Mouse (Mus musculus): Measurements from ENCODE around the gene Sarnp.
"Not testable (repeated sequence)": the region's sequence is repeated elsewhere in the genome, so short reads cannot be mapped to it uniquely, and the experiment has no call there.

Sarnp gene

DNA sequence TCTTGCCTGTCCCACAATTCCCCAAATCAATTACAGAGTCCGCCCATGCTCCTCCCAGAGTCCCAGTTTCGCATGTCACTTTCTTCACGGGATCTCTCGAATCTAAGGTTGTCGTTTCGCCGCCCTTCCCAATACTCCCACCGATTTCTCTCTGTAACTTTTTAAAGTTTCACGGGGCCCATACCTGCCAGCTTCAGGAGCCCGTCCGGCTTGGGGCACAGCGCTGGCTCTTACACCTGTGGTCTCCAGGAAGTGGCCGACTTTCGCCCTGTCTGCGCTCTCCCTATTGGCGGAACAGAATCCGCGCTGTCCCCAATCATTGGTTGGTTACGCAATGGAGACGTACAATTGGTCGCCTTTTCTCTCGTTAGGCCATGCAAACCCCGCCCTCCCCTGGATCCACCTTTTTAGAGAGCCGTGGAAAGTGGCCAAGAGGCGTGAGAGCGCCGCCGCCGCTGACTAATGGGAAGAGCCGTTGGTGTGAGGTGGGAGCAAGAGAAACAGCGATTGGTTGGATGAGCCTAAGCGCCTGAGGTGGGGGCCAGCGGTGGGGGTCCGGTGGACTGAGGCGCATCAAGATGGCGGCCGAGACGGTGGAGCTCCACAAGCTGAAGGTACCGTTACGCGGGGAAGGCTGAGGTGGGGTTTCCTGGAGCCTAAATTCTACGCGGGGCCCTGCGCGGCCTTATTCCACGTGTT, 4.4 kb downstream of the Sarnp start, which contains the start of gene Ormdl2:
TSS of gene Ormdl2 (minus strand) at position 288 of the 699 bp plus-strand sequence.
- DNase-seq (ENCODE audit: low spot score) = peak; percentile 99

DNA sequence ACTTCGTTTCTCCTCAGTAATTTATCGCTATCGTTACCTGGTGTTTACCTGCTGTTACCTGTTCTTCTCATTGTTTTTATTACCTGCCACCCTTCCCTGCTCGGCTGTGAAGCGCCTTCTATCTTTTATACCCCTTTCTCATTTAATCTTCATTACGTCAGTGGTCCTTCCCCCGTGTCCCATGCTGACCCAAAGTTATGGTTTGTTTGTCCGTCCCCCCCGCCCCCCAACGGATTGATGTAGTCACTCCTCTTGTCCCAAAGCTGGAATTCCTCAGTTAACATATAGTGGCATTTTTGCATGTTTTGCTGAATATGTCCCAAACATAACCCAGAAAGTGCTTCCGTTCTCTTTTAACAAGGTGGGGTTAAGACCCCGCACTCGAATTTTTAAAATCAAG, 5.0 kb downstream of the Sarnp start:
- no peak for DNase-seq (ENCODE audit: low spot score)

DNA sequence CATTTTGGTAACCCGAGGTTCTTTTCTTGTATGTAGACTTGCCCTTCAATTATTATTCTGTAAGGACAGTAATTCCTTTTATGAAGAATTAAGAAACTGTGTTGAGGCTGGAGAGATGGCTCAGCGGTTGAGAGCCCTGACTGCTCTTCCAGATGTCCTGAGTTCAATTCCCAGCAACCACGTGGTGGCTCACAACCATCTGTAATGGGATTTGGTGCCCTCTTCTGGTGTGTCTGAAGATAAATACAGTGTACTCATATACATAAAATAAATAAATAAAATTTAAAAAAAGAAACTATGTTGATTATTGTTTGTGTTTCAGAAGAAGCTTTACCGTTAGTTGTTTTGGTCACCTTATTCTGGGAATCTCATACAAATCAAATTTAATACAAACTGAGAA, 6.0 kb downstream of the Sarnp start:
- DNase-seq (ENCODE audit: low spot score) = not testable (repeated sequence)

- no peak for DNase-seq (ENCODE audit: low spot score)
Measured at GRCm38 (mm10) chr10:128823821-128824220, 6.7 kb downstream of the Sarnp start.

DNA sequence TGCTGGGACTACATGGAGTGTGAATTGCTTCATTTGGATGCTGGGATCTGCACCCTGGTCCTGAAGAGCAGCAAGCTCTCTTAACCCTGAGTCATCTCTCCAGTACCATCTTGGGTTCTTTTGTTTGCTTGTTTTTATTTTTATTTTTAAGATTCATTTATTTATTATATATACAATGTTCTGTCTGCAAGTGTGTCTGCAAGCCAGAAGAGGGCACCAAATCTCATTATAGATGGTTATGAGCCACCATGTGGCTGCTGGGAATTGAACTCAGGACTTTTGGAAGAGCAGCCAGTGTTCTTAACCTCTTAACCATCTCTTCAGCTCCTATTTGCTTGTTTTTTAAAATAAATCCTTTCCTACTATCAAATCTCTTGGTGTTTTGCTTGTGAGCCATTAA, 20.3 kb downstream of the Sarnp start:
- no peak for DNase-seq (ENCODE audit: low spot score)

- DNase-seq (ENCODE audit: low spot score) = no peak
Measured at GRCm38 (mm10) chr10:128839434-128839833, 22.3 kb downstream of the Sarnp start.

DNA sequence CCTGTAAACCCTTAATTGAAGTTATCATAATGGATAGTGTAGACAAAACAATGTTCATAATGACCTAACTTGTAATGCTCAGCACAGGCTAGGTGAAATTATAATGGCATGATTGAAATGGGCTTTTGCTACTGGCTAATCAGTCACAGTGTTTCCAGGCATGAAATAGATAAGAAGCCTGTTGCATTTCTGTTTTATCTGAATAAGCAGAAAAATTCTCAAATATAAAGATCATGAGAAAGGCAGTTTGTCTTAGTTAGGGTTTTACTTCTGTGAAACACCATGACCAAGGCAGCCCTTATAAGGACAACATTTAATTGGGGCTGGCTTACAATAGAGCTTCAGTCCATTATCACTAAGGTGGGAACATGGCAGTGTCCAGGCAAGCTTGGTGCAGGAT, 23.5 kb downstream of the Sarnp start:
- DNase-seq (ENCODE audit: low spot score) = no peak

- no peak for DNase-seq (ENCODE audit: low spot score)
Measured at GRCm38 (mm10) chr10:128843260-128843659, 26.1 kb downstream of the Sarnp start.

- DNase-seq (ENCODE audit: low spot score) = no peak
Measured at GRCm38 (mm10) chr10:128845516-128845915, 28.4 kb downstream of the Sarnp start.

GRCm38 (mm10) chr10:128846664-128847063, 29.5 kb downstream of the Sarnp start:
- DNase-seq (ENCODE audit: low spot score) = no peak

DNA sequence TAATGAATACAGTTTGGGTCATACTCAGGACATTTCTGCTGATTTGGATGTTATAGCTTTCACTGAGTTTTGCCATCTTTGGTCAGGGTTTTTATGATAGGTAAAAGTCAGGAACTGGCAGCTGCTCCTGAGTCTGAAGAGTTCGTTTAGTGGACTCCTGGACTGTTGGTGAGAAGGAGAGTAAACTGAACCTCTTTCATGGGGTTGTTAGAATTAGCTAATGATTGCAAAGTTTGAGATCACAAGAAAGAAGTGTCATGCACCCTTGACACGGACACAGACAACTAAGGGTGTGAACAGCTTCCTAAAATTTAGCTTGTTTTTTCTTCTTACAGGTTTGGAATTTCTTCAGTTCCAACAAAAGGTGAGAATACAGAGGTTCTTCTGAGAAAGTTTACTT, 31.3 kb downstream of the Sarnp start:
- DNase-seq (ENCODE audit: low spot score) = no peak

GRCm38 (mm10) chr10:128850339-128850738, 33.2 kb downstream of the Sarnp start:
- DNase-seq (ENCODE audit: low spot score) = no peak

DNA sequence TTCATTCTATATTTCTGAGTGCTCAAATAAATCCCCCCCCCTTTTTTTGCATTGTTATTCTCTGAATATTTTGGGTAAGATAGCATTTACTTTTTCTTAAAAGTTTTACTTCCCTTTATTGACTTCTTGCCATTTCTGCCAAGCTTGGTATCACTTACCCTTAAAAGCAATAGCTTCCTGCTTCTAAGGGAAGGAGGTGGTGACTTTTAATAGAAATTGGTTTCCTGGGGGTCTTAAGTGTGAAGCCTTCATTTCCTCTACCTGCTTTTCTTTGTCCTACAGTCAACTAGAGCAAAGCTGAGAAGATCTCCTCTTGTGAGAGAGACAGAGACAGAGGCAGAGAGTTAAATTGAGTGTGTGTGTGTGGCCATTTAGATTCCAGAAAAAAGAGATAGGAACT, 44.0 kb downstream of the Sarnp start:
- DNase-seq (ENCODE audit: low spot score) = no peak

DNA sequence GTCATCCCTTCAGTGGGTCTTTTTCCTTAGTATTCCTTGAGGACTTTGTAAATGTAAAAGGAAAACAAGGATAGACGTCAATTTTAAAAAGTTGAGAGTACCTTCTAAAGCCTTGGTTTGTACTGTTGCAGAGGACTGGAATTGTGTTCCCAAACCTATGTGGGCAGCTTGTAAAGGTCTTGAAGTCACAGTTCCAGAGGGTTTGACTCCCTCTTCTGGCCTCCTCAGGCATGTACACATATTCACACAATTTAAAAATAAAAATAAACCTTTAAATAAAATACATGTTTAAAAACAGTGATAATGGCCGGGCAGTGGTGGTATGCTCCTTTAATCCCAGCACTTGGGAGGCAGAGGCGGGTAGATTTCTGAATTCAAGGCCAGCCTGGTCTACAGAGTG, 48.9 kb downstream of the Sarnp start:
- DNase-seq (ENCODE audit: low spot score) = no peak

- DNase-seq (ENCODE audit: low spot score) = no peak
Measured at GRCm38 (mm10) chr10:128866518-128866917, 49.4 kb downstream of the Sarnp start.

GRCm38 (mm10) chr10:128870341-128870740, 53.2 kb downstream of the Sarnp start:
- no peak for DNase-seq (ENCODE audit: low spot score)

GRCm38 (mm10) chr10:128878291-128878690, 61.2 kb downstream of the Sarnp start:
- no peak for DNase-seq (ENCODE audit: low spot score)

- DNase-seq (ENCODE audit: low spot score) = no peak
Measured at GRCm38 (mm10) chr10:128878811-128879210, 61.7 kb downstream of the Sarnp start.

GRCm38 (mm10) chr10:128882067-128882466, 64.9 kb downstream of the Sarnp start:
- no peak for DNase-seq (ENCODE audit: low spot score)

DNA sequence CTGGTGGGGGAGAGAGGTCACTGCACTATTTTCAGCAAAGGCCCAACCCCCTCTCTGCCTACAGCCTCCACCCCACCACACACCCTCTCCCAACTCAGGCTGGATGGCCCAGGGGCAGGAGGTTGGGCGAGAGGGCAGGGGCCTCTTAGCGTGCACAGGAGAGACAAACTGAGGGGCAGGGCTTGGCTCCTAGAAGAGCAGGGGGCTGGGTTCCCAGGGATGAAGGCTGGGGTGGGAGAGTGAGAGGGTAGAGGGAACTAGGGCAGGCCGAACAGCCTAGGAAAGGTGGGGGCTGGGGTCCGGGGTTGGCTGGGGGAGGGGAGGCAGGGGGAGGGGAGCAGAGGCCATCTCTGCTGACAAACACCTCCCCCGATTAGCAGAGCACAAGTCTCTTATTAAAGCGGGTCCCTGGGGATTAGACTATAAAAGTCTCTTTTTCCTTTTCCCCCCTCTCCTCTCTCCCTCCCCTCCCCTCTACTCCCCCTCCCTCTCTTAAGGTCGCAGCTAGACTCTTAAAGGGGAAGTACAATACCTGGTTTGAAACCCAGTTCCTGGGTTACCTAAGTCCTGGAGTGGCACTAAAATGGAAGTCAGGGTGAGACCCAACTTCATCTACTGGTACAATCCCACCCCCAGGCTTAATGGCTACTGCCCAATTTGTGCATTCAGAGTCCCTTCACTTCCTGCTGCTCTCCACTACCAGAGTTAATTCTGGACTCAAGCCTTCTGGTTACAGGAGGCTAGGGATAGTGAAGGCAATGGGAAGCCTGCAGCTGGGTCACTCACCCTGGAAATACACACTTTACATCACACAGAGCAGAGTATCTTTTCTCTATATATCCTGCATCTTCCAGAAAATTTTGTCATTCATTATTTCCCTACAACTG, 72.1 kb downstream of the Sarnp start:
- DNase-seq (ENCODE audit: low spot score) = no peak

DNA sequence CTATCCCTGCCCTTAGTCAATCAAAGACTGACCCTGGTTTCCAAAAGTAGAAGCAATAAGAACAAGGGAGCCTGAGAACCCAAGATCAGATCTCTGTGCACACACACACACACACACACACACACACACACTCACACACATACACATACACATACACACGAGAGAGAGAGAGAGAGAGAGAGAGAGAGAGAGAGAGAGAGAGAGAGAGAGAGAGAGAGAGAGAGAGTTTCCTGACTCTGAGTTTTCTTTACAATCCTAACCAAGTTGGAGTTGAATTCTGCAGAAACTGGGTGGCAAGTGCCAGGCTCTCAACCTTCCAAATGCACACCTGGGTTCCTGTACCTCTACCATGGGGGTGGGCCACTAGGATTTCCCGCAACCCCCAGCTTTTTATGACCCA, 72.7 kb downstream of the Sarnp start:
- DNase-seq (ENCODE audit: low spot score) = no peak

DNA sequence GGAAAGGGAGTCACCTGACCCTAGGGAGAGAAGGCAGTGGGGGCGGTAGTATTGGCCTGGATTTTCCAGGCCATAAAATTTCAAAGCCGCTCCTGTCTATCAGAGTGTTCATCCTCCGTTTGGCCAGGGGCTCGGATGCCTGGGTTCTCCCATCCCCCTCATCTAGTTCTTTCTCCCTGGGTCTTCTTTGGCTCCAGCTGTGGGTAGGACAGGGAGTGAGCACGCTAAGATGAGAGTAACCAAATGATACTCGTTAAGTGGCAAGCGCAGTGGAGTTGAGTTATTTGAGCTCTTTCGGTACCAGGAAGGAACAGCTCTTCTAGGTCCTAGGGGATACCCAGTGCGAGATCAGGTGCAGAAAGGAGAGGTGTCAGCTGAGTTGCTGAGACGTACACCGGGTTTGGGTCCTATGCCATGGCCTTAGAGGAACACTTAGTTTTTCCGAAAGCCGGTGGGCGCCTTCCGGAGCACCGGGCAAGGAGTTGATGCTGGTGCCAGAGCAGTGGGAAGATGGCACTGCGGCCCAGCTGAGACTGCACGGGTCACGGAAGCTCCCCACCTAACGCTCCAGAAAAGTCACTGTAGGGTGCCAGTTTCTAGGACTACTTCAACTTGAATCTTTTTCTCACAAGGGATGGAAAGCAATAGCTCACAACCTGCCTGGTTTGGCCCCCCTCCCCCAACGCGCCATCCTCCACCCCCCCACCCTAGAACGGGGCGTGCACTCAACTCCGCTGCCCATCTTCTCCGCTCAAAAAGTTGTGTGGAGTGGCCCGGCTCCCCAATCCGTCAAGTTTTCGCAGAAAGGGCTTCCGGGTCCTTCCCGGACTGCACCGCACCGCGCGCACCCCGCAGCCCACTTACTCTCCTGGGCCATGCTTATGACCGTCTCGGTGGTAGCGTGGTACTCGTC, 73.5 kb downstream of the Sarnp start:
- peak; percentile 49 for DNase-seq (ENCODE audit: low spot score)
